Mouse (Mus musculus) neutrophil, adult 5-6 weeks (primary cell): ENCODE measurements around the gene Sirt4. TPM values are rescaled to one million over a fixed set of nuclear protein-coding genes. Genes with fewer than 3 reads are reported as not detected.

ENCODE experiments used
- ATAC-seq: fragments of 151-379, 151-347 bp; 2 replicates; pipeline ENCODE4 v1.8.0; 2017; ENCODE audit warnings: mild to moderate bottlenecking, moderate TSS enrichment; ENCODE audit not compliant: insufficient number of reproducible peaks, poor library complexity, low FRiP score, severe bottlenecking; ENCODE audit errors: extremely low read depth
- total RNA-seq: library from RNA; stranded (forward); fragments of 200-1000 nt; gene quantifications from 2 replicates; pipeline ENCODE4 v1.2.3, GENCODE M21; 2017

The Sirt4 gene
- total RNA-seq, 1 experiment from 2014 or later = 11.3 TPM

- ATAC-seq = no peak
Observed at GRCm38 (mm10) chr5:115429359-115430186, 55.0 kb downstream of the Sirt4 start, which contains the start of gene Msi1. Gene Msi1, plus strand, starts transcription at chr5:115429599.

- ATAC-seq = no peak
Observed at GRCm38 (mm10) chr5:115428831-115429358, 55.6 kb downstream of the Sirt4 start.

Other genes starting within 250 kb of the Sirt4 start
- 22.7 and 39.8 TPM in 2 replicates for gene Pop5, start 248.9 kb downstream of the Sirt4 start, total RNA-seq
- gene Rnf10, start 211.8 kb downstream of the Sirt4 start, total RNA-seq = 161 and 173 TPM in 2 replicates
- 24.8 and 32.2 TPM in 2 replicates for gene Coq5, start 205.1 kb downstream of the Sirt4 start, total RNA-seq
- gene Dynll1, start 183.7 kb downstream of the Sirt4 start, total RNA-seq = 103 and 154 TPM in 2 replicates
- 51.2 and 55.9 TPM in 2 replicates for gene Srsf9, start 157.5 kb downstream of the Sirt4 start, total RNA-seq
- gene Gatc, start 143.5 kb downstream of the Sirt4 start, total RNA-seq = 3.4 and 9.5 TPM in 2 replicates
- gene Triap1, start 143.5 kb downstream of the Sirt4 start, total RNA-seq = 12.7 and 12.8 TPM in 2 replicates
- 49.6 and 60.8 TPM in 2 replicates for gene Cox6a1, start 135.7 kb downstream of the Sirt4 start, total RNA-seq
- not detected in 2 replicates for gene Msi1, start 55.1 kb downstream of the Sirt4 start, total RNA-seq
- not detected in 2 replicates for gene Pla2g1b, start 18.5 kb downstream of the Sirt4 start, total RNA-seq
- 242 and 288 TPM in 2 replicates for gene Pxn, start 22.0 kb upstream of the Sirt4 start, total RNA-seq
- gene Rplp0, start 74.7 kb upstream of the Sirt4 start, total RNA-seq = 808 and 842 TPM in 2 replicates
- gene Gcn1l1, start 80.5 kb upstream of the Sirt4 start, total RNA-seq = 37.0 and 39.8 TPM in 2 replicates
- 63.9 and 67.8 TPM in 2 replicates for gene Rab35, start 147.2 kb upstream of the Sirt4 start, total RNA-seq
- gene Bicdl1, start 246.9 kb upstream of the Sirt4 start, total RNA-seq = 11.4 and 12.5 TPM in 2 replicates